Mouse (Mus musculus) hindbrain, postnatal 0 days (tissue): ENCODE results near the gene Itga3. TPM values are rescaled to one million over a fixed set of nuclear protein-coding genes. Genes with fewer than 3 reads are reported as not detected.

Experiments used
- ATAC-seq: fragments of 200-750 bp; cut with Nextera tagmentation; 2 replicates; pipeline ENCODE4 v1.8.0; 2017; ENCODE audit warnings: mild to moderate bottlenecking, moderate TSS enrichment, moderate library complexity
- DNase-seq: peaks from one replicate; pipeline ENCODE4 v3.0.0-alpha.2; 2015; ENCODE audit warnings: low spot score
- H3K27ac ChIP-seq: fragments of 300-500 bp; sonication (generic); 2 replicates; pipeline ENCODE4 v1.5.1; 2014; ENCODE audit warnings: mild to moderate bottlenecking
- H3K27me3 ChIP-seq: fragments of 300-500 bp; sonication (generic); 2 replicates; pipeline ENCODE4 v1.6.1; 2014; ENCODE audit warnings: low read length, mixed read lengths; ENCODE audit not compliant: insufficient read depth
- H3K36me3 ChIP-seq: fragments of 300-500 bp; sonication (generic); 2 replicates; pipeline ENCODE4 v1.6.1; 2014; ENCODE audit warnings: low read length, mixed read lengths; ENCODE audit not compliant: insufficient read depth
- H3K4me1 ChIP-seq: fragments of 300-500 bp; sonication (generic); 2 replicates; pipeline ENCODE4 v1.6.1; 2014; ENCODE audit warnings: antibody characterized with exemption, low read length, mixed read lengths; ENCODE audit not compliant: insufficient read depth
- H3K4me2 ChIP-seq: fragments of 300-500 bp; sonication (generic); 2 replicates; pipeline ENCODE4 v1.6.1; 2014; ENCODE audit warnings: low read depth, mild to moderate bottlenecking, low read length, moderate library complexity, mixed read lengths
- H3K4me3 ChIP-seq: fragments of 300-500 bp; sonication (generic); 2 replicates; pipeline ENCODE4 v1.5.1; 2014; ENCODE audit warnings: low read length
- H3K9ac ChIP-seq: fragments of 300-500 bp; sonication (generic); replicated peaks from 2 replicates; pipeline ENCODE4 v1.6.1; 2014; ENCODE audit warnings: mild to moderate bottlenecking, low read length, moderate library complexity, mixed read lengths
- H3K9me3 ChIP-seq: fragments of 300-500 bp; sonication (generic); 2 replicates; pipeline ENCODE4 v1.6.1; 2016; ENCODE audit warnings: low read length, mixed read lengths
- CTCF ChIP-seq: IDR thresholded peaks from 2 replicates; pipeline ENCODE4 v1.5.1; 2016; ENCODE audit warnings: antibody characterized with exemption, control low read depth, low read depth
- WGBS: fragments of 180-500 bp; shearing (Covaris S2); extraction: QIAGEN DNeasy Blood & Tissue Kit; methylation state at CpG from one replicate; pipeline ENCODE4 v1.1.7; 2014; 5-methylcytosine and 5-hydroxymethylcytosine counted together
- polyA plus RNA-seq: library from polyadenylated mRNA; unstranded; fragments of >200 nt; fragmentation: Nextera tagmentation; extraction: Ambion mirVana; gene quantifications from 2 replicates; pipeline ENCODE4 v1.2.1, GENCODE M21; 2015
- total RNA-seq: library from RNA; depleted of rRNA; stranded (reverse); fragments of >200 nt; gene quantifications from 2 replicates; pipeline ENCODE4 v1.2.3, GENCODE M21; 2014; rRNA removed

Gene Itga3
- total RNA-seq (55.4 and 68.8 TPM in 2 replicates), polyA plus RNA-seq (13.2 and 14.4 TPM in 2 replicates)

DNA sequence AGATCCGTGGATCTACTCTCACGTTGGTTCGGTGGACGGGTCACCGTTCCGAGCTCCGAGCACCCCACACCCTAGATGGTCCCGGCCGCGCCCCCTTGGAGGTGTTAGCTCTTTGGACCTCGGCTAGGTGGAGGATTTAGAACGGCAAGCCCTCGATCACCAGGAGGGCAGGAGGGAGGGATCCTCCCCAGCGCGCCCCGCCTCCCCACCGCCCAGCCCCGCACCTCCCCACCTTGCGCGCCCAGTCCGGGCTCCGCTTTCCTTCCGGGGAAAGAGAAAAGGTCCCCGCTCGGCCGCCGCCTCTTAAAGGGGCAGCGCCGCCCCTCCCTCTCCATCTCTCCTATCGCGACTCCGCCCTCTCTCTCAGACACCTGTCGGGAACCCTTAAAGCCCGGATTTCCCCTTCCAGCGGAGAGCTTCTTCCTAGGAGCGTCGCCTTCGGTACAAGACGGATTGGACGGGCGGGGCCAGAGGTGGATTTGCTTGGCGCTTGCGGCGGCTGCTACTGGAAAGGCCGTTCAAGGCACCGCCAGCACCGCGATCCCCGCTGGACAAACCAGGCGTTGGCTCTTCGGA, at the start of gene Itga3:
Itga3 (minus strand) TSS at position 266 of the 576 bp plus-strand sequence.
- DNase-seq (peak; percentile 83), ATAC-seq (peak; percentile 80)
- TF ChIP-seq CTCF: no peak
- Histone ChIP-seq H3K27me3 (no peaks in the 10 kb centered on the region; the same call in 1 of the 2 replicates), H3K9me3 (no peaks in the 10 kb centered on the region), H3K9ac (peak within 1 kb of the TSS; percentile 72), H3K4me2 (peak within 1 kb of the TSS; percentile 83), H3K36me3 (no peaks in the 10 kb centered on the region), H3K27ac (peak within 1 kb of the TSS; percentile 76), H3K4me1 (0 out of 2 replicates have a peak, but pooled peaks cover 5% of the 10 kb centered on the region), H3K4me3 (peak within 1 kb of the TSS; percentile 70)
- 1% methylated on average over 51 of the region's 51 CpGs for WGBS

GRCm38 (mm10) chr11:95125366-95125948, 48.9 kb upstream of the Itga3 start:
- no peak overlapping the region for H3K27ac ChIP-seq
- H3K4me2 ChIP-seq: no peak overlapping the region
- no peaks in the 10 kb centered on the region for H3K9me3 ChIP-seq
- TF ChIP-seq CTCF: no peak
- no peak overlapping the region for H3K9ac ChIP-seq
- H3K4me1 ChIP-seq: peaks cover 11% of the 10 kb centered on the region
- no peak for ATAC-seq
- WGBS: 26% methylated on average over 7 of the region's 7 CpGs
- no peak for DNase-seq
- H3K4me3 ChIP-seq: no peak overlapping the region
- H3K36me3 ChIP-seq: no peaks in the 10 kb centered on the region
- H3K27me3 ChIP-seq: peaks cover 35% of the 10 kb centered on the region

GRCm38 (mm10) chr11:95122100-95122489, 45.5 kb upstream of the Itga3 start:
- no peak overlapping the region for H3K4me2 ChIP-seq
- no peak overlapping the region for H3K9ac ChIP-seq
- H3K4me1 ChIP-seq: peaks cover 16% of the 10 kb centered on the region
- no peaks in the 10 kb centered on the region for H3K36me3 ChIP-seq
- no peak for DNase-seq
- ATAC-seq: no peak
- 43% methylated on average over 6 of the region's 6 CpGs for WGBS
- H3K27ac ChIP-seq: no peak overlapping the region
- H3K9me3 ChIP-seq: no peaks in the 10 kb centered on the region
- H3K27me3 ChIP-seq: peaks cover 48% of the 10 kb centered on the region
- no peak for TF ChIP-seq CTCF
- no peak overlapping the region for H3K4me3 ChIP-seq

GRCm38 (mm10) chr11:95121161-95122099, 44.8 kb upstream of the Itga3 start:
- H3K27ac ChIP-seq: no peak overlapping the region
- H3K4me2 ChIP-seq: peak overlapping the region; percentile 63
- TF ChIP-seq CTCF: no peak
- H3K4me3 ChIP-seq: peak overlapping the region; percentile 30
- no peak for ATAC-seq
- no peaks in the 10 kb centered on the region for H3K36me3 ChIP-seq
- no peak overlapping the region for H3K9ac ChIP-seq
- H3K4me1 ChIP-seq: peaks cover 11% of the 10 kb centered on the region
- DNase-seq: no peak
- peaks cover 48% of the 10 kb centered on the region for H3K27me3 ChIP-seq
- H3K9me3 ChIP-seq: no peaks in the 10 kb centered on the region
- 3% methylated on average over 59 of the region's 63 CpGs for WGBS

- 1% methylated on average over 21 of the region's 21 CpGs for WGBS
- H3K36me3 ChIP-seq: no peaks in the 10 kb centered on the region
- no peaks in the 10 kb centered on the region for H3K9me3 ChIP-seq
- H3K4me2 ChIP-seq: peak overlapping the region; percentile 63
- no peak for TF ChIP-seq CTCF
- peak overlapping the region; percentile 35 for H3K4me3 ChIP-seq
- peaks cover 48% of the 10 kb centered on the region for H3K27me3 ChIP-seq
- no peak for DNase-seq
- peaks cover 9% of the 10 kb centered on the region for H3K4me1 ChIP-seq
- no peak for ATAC-seq
- H3K27ac ChIP-seq: no peak overlapping the region
- no peak overlapping the region for H3K9ac ChIP-seq
These were observed 44.0 kb upstream of the Itga3 start for GRCm38 (mm10) chr11:95120633-95121020.

- H3K27ac ChIP-seq: no peak within 1 kb of the TSS
- peak; percentile 12; the same call in 1 of the 2 replicates for ATAC-seq
- H3K27me3 ChIP-seq: peaks cover 48% of the 10 kb centered on the region
- under 1% methylated on average over 55 of the region's 55 CpGs for WGBS
- peak; percentile 49 for DNase-seq
- H3K4me3 ChIP-seq: peak within 1 kb of the TSS; percentile 35
- peak within 1 kb of the TSS; percentile 63 for H3K4me2 ChIP-seq
- 0 out of 2 replicates have a peak within 1 kb of the TSS, but pooled peaks have one; percentile 17 for H3K9ac ChIP-seq
- TF ChIP-seq CTCF: no peak
- no peaks in the 10 kb centered on the region for H3K36me3 ChIP-seq
- H3K9me3 ChIP-seq: no peaks in the 10 kb centered on the region
- peaks cover 9% of the 10 kb centered on the region for H3K4me1 ChIP-seq
These were observed 43.5 kb upstream of the Itga3 start, which contains the start of gene Dlx3 for GRCm38 (mm10) chr11:95119990-95120632. Dlx3 (plus strand) TSS chr11:95120119.
